Mouse (Mus musculus) inflammation-experienced regulatory T-cells (primary cell): ENCODE results near the gene Ndufb4. TPM values are rescaled to one million over a fixed set of nuclear protein-coding genes. Genes with fewer than 3 reads are reported as not detected.

ENCODE experiments used
- polyA plus RNA-seq, 2 experiments: library from polyadenylated mRNA; unstranded; fragments of 100-300 nt; shearing (Covaris generic); gene quantifications; one replicate each; pipeline ENCODE4 v1.2.1; 2017

Gene Ndufb4
- 10 to 100 TPM; 57.6 to 62.0 TPM for polyA plus RNA-seq

DNA sequence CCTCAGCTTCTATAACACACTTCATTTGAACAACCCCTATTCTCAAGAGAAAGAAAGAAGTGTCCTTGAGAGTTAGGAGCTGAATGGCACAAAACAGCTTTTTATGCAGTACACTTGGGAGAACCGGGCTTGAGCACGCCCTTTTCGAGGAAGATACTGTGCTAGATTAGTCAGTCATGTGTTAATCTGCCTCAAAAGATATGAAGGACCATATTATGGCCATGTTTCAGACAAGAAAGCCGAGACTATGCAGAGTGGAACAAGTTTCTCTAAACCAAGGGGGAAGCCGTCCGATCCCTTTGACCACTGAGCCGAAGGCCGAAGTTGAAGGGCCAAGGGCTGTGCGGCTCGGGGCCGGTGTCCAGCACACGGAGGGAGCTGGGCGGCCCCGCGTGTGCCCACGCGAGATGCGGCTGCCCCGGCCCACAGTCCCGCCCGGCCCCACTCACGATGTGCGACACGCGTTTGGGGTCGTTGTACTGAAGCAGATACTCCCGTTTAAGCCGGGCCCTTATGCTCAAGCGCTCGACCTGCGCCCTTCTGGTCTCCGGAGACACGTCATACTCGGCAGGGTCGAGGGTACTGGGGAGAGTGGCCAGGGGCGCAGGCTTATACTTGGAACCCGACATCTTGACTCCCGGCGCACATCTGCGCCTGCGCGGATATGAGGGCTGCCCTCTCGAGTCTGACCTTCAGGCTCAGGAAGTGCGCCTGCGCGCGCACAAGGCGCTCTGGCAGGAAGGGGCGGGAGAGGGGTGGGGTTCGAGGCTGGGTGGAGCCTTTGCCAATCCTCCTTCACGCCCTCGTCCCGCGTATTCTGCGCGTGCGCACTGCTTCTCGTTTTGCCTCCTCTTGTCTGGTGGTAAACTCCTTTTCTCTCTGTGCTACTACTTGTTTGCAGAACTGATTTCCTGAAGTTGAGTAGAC, at the start of gene Ndufb4:
Gene Ndufb4 (minus strand): TSS at position 723 of the 927 bp plus-strand sequence.

Other genes with a start within 250 kb of the Ndufb4 start
- gene Gtf2e1, start 114.7 kb downstream of the Ndufb4 start, polyA plus RNA-seq = 10 to 100 TPM; 26.2 to 27.3 TPM
- gene Rabl3, start 114.6 kb downstream of the Ndufb4 start, polyA plus RNA-seq = 10 to 100 TPM; 13.8 to 19.1 TPM
- gene Hgd, start 74.3 kb downstream of the Ndufb4 start, polyA plus RNA-seq = 1 to 10 TPM in 1 of 2 experiments, under 1 TPM in 1; 0.54 to 1.2 TPM
- gene Fstl1, start 122.4 kb upstream of the Ndufb4 start, polyA plus RNA-seq = 1 to 10 TPM in 1 of 2 experiments, under 1 TPM in 1; 0.74 to 5.6 TPM
- under 1 TPM in 1 of 2 experiments, not detected in 1; 0.14 TPM for gene Gm36028, start 206.7 kb upstream of the Ndufb4 start, polyA plus RNA-seq
- gene Lrrc58, start 213.9 kb upstream of the Ndufb4 start, polyA plus RNA-seq = 10 to 100 TPM; 19.4 to 20.9 TPM